Mouse (Mus musculus): ENCODE results near the gene Tppp2. TPM values are rescaled to one million over a fixed set of nuclear protein-coding genes. Genes with fewer than 3 reads are reported as not detected.

Tppp2 gene
- total RNA-seq, 2 experiments from 2014 or later = not detected

DNA sequence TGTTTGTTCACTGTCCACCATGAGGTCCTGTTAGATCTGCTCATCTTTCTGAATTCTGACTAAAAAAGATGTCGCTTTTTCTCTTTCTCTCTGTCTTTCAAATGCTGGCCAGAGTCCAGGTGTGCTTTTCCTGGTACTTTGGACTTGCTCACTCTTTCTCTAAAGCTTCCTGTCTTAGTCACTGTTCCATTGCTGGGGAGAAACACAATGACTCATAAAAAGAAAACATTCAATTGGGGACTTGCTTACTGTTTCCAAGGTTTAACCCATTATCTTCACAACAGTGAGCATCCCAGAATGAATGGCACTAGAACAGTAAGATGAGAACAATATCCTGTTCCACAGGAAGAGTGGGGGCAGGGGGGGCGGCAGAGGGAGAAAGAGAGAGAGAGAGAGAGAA is 42.1 kb downstream of the Tppp2 start:
- DNase-seq = no peak

DNA sequence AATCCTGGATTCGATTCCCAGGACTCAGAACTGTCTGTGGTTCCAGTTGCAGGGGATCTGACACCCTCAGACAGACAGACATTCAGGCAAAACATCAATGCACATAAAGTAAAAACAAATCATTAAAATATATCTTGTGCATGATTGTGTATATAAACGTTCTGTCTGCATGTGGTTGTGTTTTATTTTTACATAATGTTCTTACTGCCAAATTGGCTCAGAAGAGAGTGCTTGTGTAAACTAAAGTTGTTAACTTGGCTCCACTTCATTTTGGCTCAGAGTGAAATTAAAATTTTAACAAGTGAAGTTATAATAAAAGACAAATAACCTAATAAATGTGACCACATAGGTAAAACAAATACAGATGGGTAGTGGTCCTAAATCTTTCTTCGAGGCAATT is 49.2 kb downstream of the Tppp2 start:
- no peak for DNase-seq

Other genes with a start within 250 kb of the Tppp2 start
- not detected for gene Gm17079, start 223.0 kb upstream of the Tppp2 start, total RNA-seq (2021)
- not detected for gene Gm5800, start 201.2 kb upstream of the Tppp2 start, total RNA-seq (2021)
- gene Ang4, start 144.8 kb upstream of the Tppp2 start, total RNA-seq (2021) = not detected
- gene AY358078, start 118.4 kb upstream of the Tppp2 start, total RNA-seq (2021) = not detected
- not detected for gene Ear6, start 64.7 kb upstream of the Tppp2 start, total RNA-seq (2021)
- gene Mettl17, start 33.6 kb upstream of the Tppp2 start, total RNA-seq (2021) = 10 to 100 TPM; 40.8 to 50.5 TPM
- 10 to 100 TPM in 1 of 2 experiments, 1 to 10 TPM in 1; 8.1 to 11.0 TPM for gene Slc39a2, start 25.5 kb upstream of the Tppp2 start, total RNA-seq (2021)
- 100 to 1,000 TPM; 824 to 861 TPM for gene Ndrg2, start 4.3 kb upstream of the Tppp2 start, total RNA-seq (2021)
- not detected for gene Rnase13, start 4.3 kb downstream of the Tppp2 start, total RNA-seq (2021)
- gene Arhgef40, start 66.3 kb downstream of the Tppp2 start, total RNA-seq (2021) = 10 to 100 TPM; 31.4 to 39.9 TPM
- gene Tmem253, start 97.2 kb downstream of the Tppp2 start, total RNA-seq (2021) = under 1 TPM in 1 of 2 experiments, not detected in 1; 0.65 TPM
- 10 to 100 TPM; 42.5 to 44.4 TPM for gene Zfp219, start 102.3 kb downstream of the Tppp2 start, total RNA-seq (2021)
- gene Olfr221, start 124.0 kb downstream of the Tppp2 start, total RNA-seq (2021) = not detected
- 100 to 1,000 TPM; 279 to 281 TPM for gene Hnrnpc, start 185.6 kb downstream of the Tppp2 start, total RNA-seq (2021)
- 1 to 10 TPM; 1.1 to 2.3 TPM for gene Rpgrip1, start 192.3 kb downstream of the Tppp2 start, total RNA-seq (2021)